Mouse (Mus musculus) embryonic fibroblast, embryonic 13.5 days (primary cell): Measurements from ENCODE around the gene Rgma. TPM values are rescaled to one million over a fixed set of nuclear protein-coding genes. Genes with fewer than 3 reads are reported as not detected.

ENCODE experiments used
- H3K27ac ChIP-seq: 2 replicates; pipeline ENCODE4 v1.5.1; 2012; ENCODE audit warnings: low read length, control low read depth, inconsistent platforms; ENCODE audit not compliant: insufficient read depth
- H3K4me1 ChIP-seq: 2 replicates; pipeline ENCODE4 v1.6.1; 2011; ENCODE audit warnings: low read length; ENCODE audit not compliant: control insufficient read depth, insufficient read depth
- H3K4me3 ChIP-seq: 2 replicates; pipeline ENCODE4 v1.5.1; 2011; ENCODE audit warnings: mild to moderate bottlenecking, control low read depth, low read length; ENCODE audit not compliant: insufficient read depth
- CTCF ChIP-seq: IDR thresholded peaks from 2 replicates; pipeline ENCODE4 v1.5.1; 2011; ENCODE audit warnings: mild to moderate bottlenecking, control low read depth, low read length, moderate library complexity, borderline replicate concordance; ENCODE audit not compliant: insufficient read depth
- POLR2A ChIP-seq: IDR thresholded peaks from 2 replicates; pipeline ENCODE4 v1.6.1; 2011; ENCODE audit warnings: low read depth, mild to moderate bottlenecking, control low read depth, low read length, moderate library complexity
- polyA plus RNA-seq: library from polyadenylated mRNA; stranded (reverse); fragments of >200 nt; gene quantifications from 2 replicates; pipeline ENCODE4 v1.2.4, GENCODE M21; 2011; ENCODE audit warnings: low read depth; ENCODE audit not compliant: missing spikeins, insufficient read length

Gene Rgma
- polyA plus RNA-seq, 1 experiment, result 19.3 TPM

DNA sequence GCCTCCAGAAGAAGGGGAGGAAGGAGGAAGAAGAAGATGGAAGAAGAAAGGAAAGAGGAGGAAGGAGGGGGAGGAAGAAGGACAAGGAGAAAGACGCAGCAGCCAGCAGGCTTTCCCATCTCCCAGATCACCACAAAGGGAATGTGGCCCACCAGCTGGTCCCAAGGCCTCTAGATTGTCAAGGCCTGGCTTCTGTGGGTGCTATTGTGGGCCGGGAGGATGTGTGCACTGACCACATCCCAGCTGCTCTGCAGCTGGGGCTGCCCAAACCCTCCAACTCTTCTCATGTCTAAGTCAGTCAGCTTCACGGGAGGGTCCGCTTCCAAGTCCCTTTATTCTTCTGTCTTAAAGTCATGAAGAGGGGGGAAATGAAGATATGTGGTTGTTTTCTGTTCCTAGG is 5.3 kb upstream of the Rgma start:
- TF ChIP-seq POLR2A, result no peak
- no peak for TF ChIP-seq CTCF
- Histone ChIP-seq H3K4me1 (peaks cover 4% of the 10 kb centered on the region; the same call in 1 of the 2 replicates), H3K27ac (no peak overlapping the region), H3K4me3 (no peak overlapping the region)

DNA sequence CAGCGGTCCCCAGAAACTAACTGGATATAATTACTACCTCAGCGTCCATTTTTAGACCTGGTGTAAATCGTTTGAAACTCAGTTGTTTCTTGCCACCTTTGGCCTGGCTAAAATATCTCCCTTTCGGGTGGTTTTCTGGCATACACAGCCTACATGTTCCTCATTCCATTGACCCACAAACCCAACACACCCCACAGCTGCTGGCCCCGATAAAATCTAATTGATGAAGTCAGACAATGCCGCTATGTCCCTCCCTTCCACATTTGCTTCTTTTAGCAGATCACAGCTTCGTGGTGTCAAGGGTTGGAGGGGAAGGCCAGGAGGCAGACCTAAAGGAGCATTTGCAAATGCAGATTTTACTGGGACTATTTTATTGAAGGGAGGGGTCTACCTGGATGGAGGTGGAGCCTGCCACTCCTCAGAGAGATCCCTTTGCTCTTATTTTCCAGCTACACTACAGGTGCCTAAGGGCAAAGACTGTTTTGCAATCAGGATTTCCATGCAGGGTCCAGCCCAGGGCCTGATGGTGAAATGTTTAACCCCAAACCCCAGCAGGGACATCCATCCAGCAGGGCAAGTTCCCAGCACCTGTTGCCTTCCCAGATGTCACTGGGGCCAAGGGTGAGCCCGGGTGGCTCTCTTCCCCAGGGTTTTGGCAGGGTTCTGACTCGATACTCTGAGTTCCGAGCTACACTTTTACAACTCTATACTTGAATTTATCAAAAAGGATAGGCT is 3.6 kb upstream of the Rgma start:
- Histone ChIP-seq H3K4me1 (peaks cover 4% of the 10 kb centered on the region; the same call in 1 of the 2 replicates), H3K27ac (no peak overlapping the region), H3K4me3 (no peak overlapping the region)
- TF ChIP-seq POLR2A (no peak), CTCF (no peak)

GRCm38 (mm10) chr7:73372352-73372970 is 2.8 kb upstream of the Rgma start:
- TF ChIP-seq POLR2A (no peak), CTCF (no peak)
- H3K27ac ChIP-seq, result no peak overlapping the region

GRCm38 (mm10) chr7:73374727-73375126 is 582 bp upstream of the Rgma start:
- Histone ChIP-seq H3K27ac (no peak overlapping the region), H3K4me3 (peak overlapping the region; percentile 46), H3K4me1 (0 out of 2 replicates have a peak, but pooled peaks cover 2% of the 10 kb centered on the region)
- no peak for TF ChIP-seq CTCF
- TF ChIP-seq POLR2A, result no peak

More at GRCm38 (mm10) chr7:73372352-73372970, 2.8 kb upstream of the Rgma start:
- peaks cover 4% of the 10 kb centered on the region; the same call in 1 of the 2 replicates for H3K4me1 ChIP-seq
- H3K4me3 ChIP-seq, result peak overlapping the region; percentile 6; the same call in 1 of the 2 replicates

DNA sequence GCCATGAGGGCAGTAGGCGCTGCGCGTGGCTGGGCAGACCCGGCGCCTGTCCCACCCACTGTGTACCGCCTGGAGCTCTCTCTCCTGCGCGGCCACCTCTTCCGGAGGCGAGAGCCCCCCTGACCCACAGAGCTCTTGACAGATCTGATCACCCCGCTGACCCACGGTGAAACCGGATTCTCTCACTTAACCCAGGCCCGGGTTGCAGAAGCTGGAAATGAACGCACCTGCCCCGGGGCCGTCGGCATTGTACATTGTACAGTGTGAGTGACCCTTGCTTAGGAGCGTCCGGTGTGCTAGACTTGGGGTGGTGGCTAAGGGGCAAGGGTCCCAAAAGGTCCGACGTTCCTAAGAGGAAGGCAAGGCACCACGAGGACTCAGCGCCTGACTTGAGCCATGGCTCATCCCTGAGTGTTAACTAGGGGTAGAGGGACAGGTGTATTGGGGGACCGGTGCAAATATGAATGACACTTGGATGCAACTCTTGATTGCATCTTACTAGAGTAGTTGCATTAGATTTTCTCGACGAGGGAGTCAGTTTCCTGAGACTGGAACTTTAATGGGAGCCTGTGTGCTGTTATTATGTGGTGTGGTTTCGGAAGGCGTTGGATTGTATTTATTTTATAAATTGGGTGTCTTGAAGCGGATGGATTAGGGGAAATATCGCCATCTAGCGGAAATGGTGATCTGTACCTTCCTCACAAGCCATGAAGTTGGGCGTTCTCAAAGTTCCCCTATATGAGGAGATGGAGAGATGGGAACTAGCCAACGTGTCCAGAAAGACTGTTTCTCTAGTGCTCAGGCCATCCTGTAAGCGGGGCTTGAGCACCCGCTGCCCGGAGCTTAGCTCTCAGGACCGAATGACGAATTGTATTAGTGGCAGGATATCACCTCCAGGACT is 1.0 kb downstream of the Rgma start:
- no peak for TF ChIP-seq POLR2A
- 0 out of 2 replicates have a peak, but pooled peaks have one; percentile 3 for TF ChIP-seq CTCF
- peak overlapping the region; percentile 6; the same call in 1 of the 2 replicates for H3K27ac ChIP-seq
- peak overlapping the region; percentile 46 for H3K4me3 ChIP-seq
- 0 out of 2 replicates have a peak, but pooled peaks cover 2% of the 10 kb centered on the region for H3K4me1 ChIP-seq

DNA sequence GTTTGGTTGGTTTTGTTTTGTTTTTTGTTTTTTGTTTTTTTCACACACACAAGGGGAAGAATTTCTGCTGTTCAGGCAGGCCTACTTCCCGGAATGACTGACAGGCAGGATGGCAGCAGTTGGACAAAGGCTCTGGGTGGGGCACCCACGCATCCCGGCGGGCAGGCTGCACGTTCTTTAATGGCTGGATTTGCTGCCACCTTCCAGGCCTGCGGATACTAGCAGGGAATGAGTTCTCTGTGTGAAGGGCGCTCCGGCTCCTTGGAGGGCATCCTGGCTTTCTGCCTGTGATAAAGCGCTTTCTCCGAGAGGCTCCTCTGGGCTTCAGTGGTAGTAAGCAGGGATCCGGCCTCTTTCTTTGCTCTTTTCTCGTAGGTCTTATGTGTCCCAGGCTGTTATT is 2.0 kb downstream of the Rgma start:
- H3K4me1 ChIP-seq, result 0 out of 2 replicates have a peak, but pooled peaks cover 2% of the 10 kb centered on the region
- H3K27ac ChIP-seq, result no peak overlapping the region
- no peak for TF ChIP-seq POLR2A
- TF ChIP-seq CTCF, result no peak
- no peak overlapping the region for H3K4me3 ChIP-seq

GRCm38 (mm10) chr7:73378034-73378433 is 2.7 kb downstream of the Rgma start:
- Histone ChIP-seq H3K4me1 (0 out of 2 replicates have a peak, but pooled peaks cover 1% of the 10 kb centered on the region), H3K27ac (no peak overlapping the region), H3K4me3 (no peak overlapping the region)
- no peak for TF ChIP-seq CTCF
- TF ChIP-seq POLR2A, result no peak

DNA sequence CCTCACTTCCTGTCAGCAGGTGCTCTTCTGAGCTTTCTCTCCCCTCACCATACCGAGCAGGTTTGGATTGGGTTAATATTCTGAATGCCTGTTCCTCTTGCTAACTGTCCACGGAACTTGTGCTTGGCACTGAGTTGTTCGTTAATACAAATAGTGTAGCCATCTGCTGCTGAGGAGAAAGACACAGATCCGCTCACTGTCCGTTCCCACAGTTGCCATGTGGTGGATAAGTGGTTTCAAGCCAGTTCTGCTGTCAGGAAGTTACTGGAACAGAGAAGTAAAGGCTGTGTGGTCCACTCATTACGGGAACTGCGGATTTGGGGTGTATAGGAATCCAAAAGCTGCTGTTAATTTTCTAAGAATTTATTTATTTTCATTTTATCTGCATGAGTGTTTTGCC is 7.5 kb downstream of the Rgma start:
- no peaks in the 10 kb centered on the region for H3K4me1 ChIP-seq
- no peak overlapping the region for H3K4me3 ChIP-seq
- TF ChIP-seq CTCF, result no peak
- no peak for TF ChIP-seq POLR2A
- no peak overlapping the region for H3K27ac ChIP-seq

DNA sequence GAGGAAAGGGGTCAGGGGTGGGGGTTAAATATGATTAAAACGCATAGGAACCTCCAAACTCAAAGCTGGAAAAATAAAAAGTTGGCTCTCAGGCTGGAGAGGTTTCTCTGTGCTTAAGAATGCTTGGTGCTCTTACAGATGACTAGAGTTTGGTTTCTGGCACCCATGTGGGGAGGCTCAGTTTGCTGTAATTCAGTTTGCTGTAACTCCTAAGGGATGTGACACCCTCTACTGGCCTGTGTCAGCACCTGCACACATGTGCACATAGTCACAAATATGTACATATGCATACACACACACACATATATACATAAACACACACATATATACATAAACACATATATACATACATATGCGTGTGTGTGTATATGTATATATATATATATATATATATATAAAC is 13.6 kb downstream of the Rgma start:
- Histone ChIP-seq H3K4me1 (0 out of 2 replicates have a peak, but pooled peaks cover 8% of the 10 kb centered on the region), H3K4me3 (no peak overlapping the region), H3K27ac (no peak overlapping the region)
- no peak for TF ChIP-seq CTCF
- no peak for TF ChIP-seq POLR2A
